Mouse (Mus musculus): ENCODE measurements at regions not wholly inside any gene's neighbourhood (a gene's known extent, or its start where the extent isn't known, plus 50 kb on each side); places are given as distances from the start of the nearest gene placed in this dataset.

DNA sequence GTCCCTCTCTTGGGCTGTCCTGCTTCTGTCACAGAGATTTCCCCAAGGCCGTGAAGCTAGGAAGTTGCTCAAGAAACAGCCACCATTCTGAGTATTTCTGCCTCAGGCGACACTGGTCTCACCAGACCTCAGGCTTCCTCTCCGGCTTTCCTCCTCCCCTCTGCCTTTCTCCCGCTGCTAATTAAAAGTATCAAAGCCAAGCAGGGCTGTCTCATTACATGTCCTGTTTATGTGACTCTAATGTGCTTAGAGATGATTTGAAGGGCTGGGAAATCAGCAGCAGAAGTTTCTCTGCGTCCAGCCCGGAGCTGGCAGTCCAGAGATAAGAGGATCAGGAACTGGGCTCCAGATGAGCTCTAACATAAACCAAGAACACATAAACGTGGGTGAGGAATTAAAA, 84.3 kb upstream of the Lrfn2 start:
- no peak for TF ChIP-seq GATA1 (IDR thresholded peaks at IDR 0.05; ENCODE audit: borderline replicate concordance, low read length)
- TF ChIP-seq FLI1 (IDR thresholded peaks at IDR 0.05; ENCODE audit: low read length): no peak

All from megakaryocyte, embryonic 14.5 days (primary cell).